Mouse (Mus musculus) forebrain, embryonic 11.5 days (tissue): Measurements from ENCODE around the gene Mgat5. TPM values are rescaled to one million over a fixed set of nuclear protein-coding genes. Genes with fewer than 3 reads are reported as not detected.
A peak's percentile ranks its signal among the peaks of the same experiment; 100 is the strongest.

Source experiments
- ATAC-seq: fragments of 200-750 bp; cut with Nextera tagmentation; replicated peaks from 2 replicates; pipeline ENCODE4 v1.8.0; 2017; ENCODE audit warnings: moderate TSS enrichment; ENCODE audit not compliant: low FRiP score
- DNase-seq: peaks from one replicate; pipeline ENCODE4 v3.0.0-alpha.2; 2017; ENCODE audit warnings: low spot score
- H3K27ac ChIP-seq: fragments of 300-500 bp; sonication (generic); 2 replicates; pipeline ENCODE4 v1.5.1; 2014; ENCODE audit warnings: low read depth, low read length
- H3K27me3 ChIP-seq: fragments of 300-500 bp; sonication (generic); 2 replicates; pipeline ENCODE4 v1.6.1; 2014; ENCODE audit warnings: mild to moderate bottlenecking, low read length, mixed read lengths; ENCODE audit not compliant: control insufficient read depth, insufficient read depth
- H3K36me3 ChIP-seq: fragments of 300-500 bp; sonication (generic); 2 replicates; pipeline ENCODE4 v1.6.1; 2014; ENCODE audit warnings: mild to moderate bottlenecking, low read length, moderate library complexity, mixed read lengths; ENCODE audit not compliant: control insufficient read depth, insufficient read depth
- H3K4me1 ChIP-seq: fragments of 300-500 bp; sonication (generic); replicated peaks from 2 replicates; pipeline ENCODE4 v1.6.1; 2014; ENCODE audit warnings: low read length, mixed read lengths; ENCODE audit not compliant: control insufficient read depth, insufficient read depth
- H3K4me2 ChIP-seq: fragments of 300-500 bp; sonication (generic); 2 replicates; pipeline ENCODE4 v1.6.1; 2014; ENCODE audit warnings: low read depth, mild to moderate bottlenecking, low read length, moderate library complexity, mixed read lengths; ENCODE audit not compliant: severe bottlenecking
- H3K4me3 ChIP-seq: fragments of 300-500 bp; sonication (generic); 2 replicates; pipeline ENCODE4 v1.5.1; 2014; ENCODE audit warnings: low read depth, low read length
- H3K9ac ChIP-seq: fragments of 300-500 bp; sonication (generic); 2 replicates; pipeline ENCODE4 v1.6.1; 2014; ENCODE audit warnings: low read length
- H3K9me3 ChIP-seq: fragments of 300-500 bp; sonication (generic); 2 replicates; pipeline ENCODE4 v1.6.1; 2016; ENCODE audit warnings: low read length, mixed read lengths; ENCODE audit not compliant: control insufficient read depth
- WGBS: fragments of 180-500 bp; shearing (Covaris S2); extraction: QIAGEN DNeasy Blood & Tissue Kit; methylation state at CpG from one replicate; pipeline ENCODE4 v1.1.7; 2014; 5-methylcytosine and 5-hydroxymethylcytosine counted together
- polyA plus RNA-seq: library from polyadenylated mRNA; unstranded; fragments of >200 nt; fragmentation: Nextera tagmentation; extraction: Ambion mirVana; gene quantifications from 2 replicates; pipeline ENCODE4 v1.2.1, GENCODE M21; 2014

Gene Mgat5
- polyA plus RNA-seq, 1 experiment from 2014 or later, result 6.6 TPM

- no peak overlapping the region for H3K9ac ChIP-seq
- no peaks in the 10 kb centered on the region for H3K27me3 ChIP-seq
- no peaks in the 10 kb centered on the region; the same call in 1 of the 2 replicates for H3K4me1 ChIP-seq
- 81% methylated on average over 4 of the region's 4 CpGs for WGBS
- DNase-seq, result peak; percentile 9
- no peaks in the 10 kb centered on the region for H3K36me3 ChIP-seq
- no peak overlapping the region for H3K4me2 ChIP-seq
- no peak overlapping the region for H3K27ac ChIP-seq
- H3K9me3 ChIP-seq, result no peaks in the 10 kb centered on the region
- no peak overlapping the region for H3K4me3 ChIP-seq
- no peak for ATAC-seq
These were observed 147.4 kb downstream of the Mgat5 start for GRCm38 (mm10) chr1:127352131-127352793.

GRCm38 (mm10) chr1:127353408-127353807 lies 148.6 kb downstream of the Mgat5 start:
- no peaks in the 10 kb centered on the region for H3K36me3 ChIP-seq
- 78% methylated on average over 9 of the region's 9 CpGs for WGBS
- no peak overlapping the region for H3K4me2 ChIP-seq
- H3K9me3 ChIP-seq, result no peaks in the 10 kb centered on the region
- no peak overlapping the region for H3K9ac ChIP-seq
- ATAC-seq (no peak), DNase-seq (peak; percentile 51)
- no peaks in the 10 kb centered on the region; the same call in 1 of the 2 replicates for H3K4me1 ChIP-seq
- no peak overlapping the region for H3K4me3 ChIP-seq
- H3K27ac ChIP-seq, result no peak overlapping the region
- H3K27me3 ChIP-seq, result no peaks in the 10 kb centered on the region

GRCm38 (mm10) chr1:127354152-127354551 lies 149.3 kb downstream of the Mgat5 start:
- Histone ChIP-seq H3K9ac (no peak overlapping the region), H3K4me1 (no peaks in the 10 kb centered on the region; the same call in 1 of the 2 replicates), H3K4me3 (no peak overlapping the region), H3K4me2 (no peak overlapping the region), H3K36me3 (no peaks in the 10 kb centered on the region), H3K27ac (no peak overlapping the region), H3K27me3 (no peaks in the 10 kb centered on the region), H3K9me3 (no peaks in the 10 kb centered on the region)
- ATAC-seq, result no peak
- DNase-seq, result no peak
- WGBS, result 76% methylated on average over 5 of the region's 5 CpGs

GRCm38 (mm10) chr1:127355034-127355433 lies 150.2 kb downstream of the Mgat5 start:
- DNase-seq (no peak), ATAC-seq (no peak)
- no peaks in the 10 kb centered on the region for H3K27me3 ChIP-seq
- no peak overlapping the region for H3K4me3 ChIP-seq
- no peak overlapping the region for H3K4me2 ChIP-seq
- H3K9me3 ChIP-seq, result no peaks in the 10 kb centered on the region
- H3K36me3 ChIP-seq, result no peaks in the 10 kb centered on the region
- WGBS, result 82% methylated on average over 3 of the region's 3 CpGs
- H3K9ac ChIP-seq, result no peak overlapping the region
- no peaks in the 10 kb centered on the region; the same call in 1 of the 2 replicates for H3K4me1 ChIP-seq
- no peak overlapping the region for H3K27ac ChIP-seq

GRCm38 (mm10) chr1:127363638-127364037 lies 158.8 kb downstream of the Mgat5 start:
- H3K9me3 ChIP-seq, result no peaks in the 10 kb centered on the region
- DNase-seq (no peak), ATAC-seq (no peak)
- H3K4me3 ChIP-seq, result no peak overlapping the region
- 88% methylated on average over 7 of the region's 7 CpGs for WGBS
- H3K9ac ChIP-seq, result no peak overlapping the region
- no peak overlapping the region for H3K27ac ChIP-seq
- H3K4me1 ChIP-seq, result no peaks in the 10 kb centered on the region
- H3K36me3 ChIP-seq, result peaks cover 3% of the 10 kb centered on the region; the same call in 1 of the 2 replicates
- no peaks in the 10 kb centered on the region for H3K27me3 ChIP-seq
- H3K4me2 ChIP-seq, result no peak overlapping the region

- no peaks in the 10 kb centered on the region for H3K9me3 ChIP-seq
- H3K36me3 ChIP-seq, result peaks cover 3% of the 10 kb centered on the region; the same call in 1 of the 2 replicates
- DNase-seq (no peak), ATAC-seq (no peak)
- H3K27ac ChIP-seq, result no peak overlapping the region
- no peak overlapping the region for H3K9ac ChIP-seq
- H3K27me3 ChIP-seq, result no peaks in the 10 kb centered on the region
- H3K4me2 ChIP-seq, result no peak overlapping the region
- no peaks in the 10 kb centered on the region for H3K4me1 ChIP-seq
- 89% methylated on average over 5 of the region's 5 CpGs for WGBS
- no peak overlapping the region for H3K4me3 ChIP-seq
These were observed 160.9 kb downstream of the Mgat5 start for GRCm38 (mm10) chr1:127365706-127366105.

GRCm38 (mm10) chr1:127366111-127366510 lies 161.3 kb downstream of the Mgat5 start:
- H3K9ac ChIP-seq, result no peak overlapping the region
- ATAC-seq (no peak), DNase-seq (no peak)
- no peak overlapping the region for H3K4me2 ChIP-seq
- H3K36me3 ChIP-seq, result peaks cover 3% of the 10 kb centered on the region; the same call in 1 of the 2 replicates
- H3K9me3 ChIP-seq, result no peaks in the 10 kb centered on the region
- H3K27me3 ChIP-seq, result no peaks in the 10 kb centered on the region
- no peak overlapping the region for H3K4me3 ChIP-seq
- WGBS, result 65% methylated on average over 10 of the region's 10 CpGs
- H3K4me1 ChIP-seq, result no peaks in the 10 kb centered on the region
- H3K27ac ChIP-seq, result no peak overlapping the region

- Histone ChIP-seq H3K9me3 (no peaks in the 10 kb centered on the region), H3K4me3 (no peak overlapping the region), H3K27me3 (no peaks in the 10 kb centered on the region), H3K36me3 (peaks cover 3% of the 10 kb centered on the region; the same call in 1 of the 2 replicates), H3K27ac (no peak overlapping the region), H3K4me1 (no peaks in the 10 kb centered on the region), H3K4me2 (no peak overlapping the region), H3K9ac (no peak overlapping the region)
- 96% methylated on average over 8 of the region's 8 CpGs for WGBS
- no peak for DNase-seq
- no peak for ATAC-seq
These were observed 163.7 kb downstream of the Mgat5 start for GRCm38 (mm10) chr1:127368513-127368912.

- Histone ChIP-seq H3K4me1 (no peaks in the 10 kb centered on the region), H3K9ac (no peak overlapping the region), H3K4me2 (no peak overlapping the region), H3K27ac (no peak overlapping the region), H3K27me3 (no peaks in the 10 kb centered on the region), H3K4me3 (no peak overlapping the region), H3K9me3 (no peaks in the 10 kb centered on the region), H3K36me3 (peaks cover 3% of the 10 kb centered on the region; the same call in 1 of the 2 replicates)
- ATAC-seq, result no peak
- DNase-seq, result no peak
- WGBS, result 93% methylated on average over 5 of the region's 5 CpGs
These were observed 164.7 kb downstream of the Mgat5 start for GRCm38 (mm10) chr1:127369538-127369937.
